Mouse (Mus musculus) erythroblast, embryonic 14.5 days (primary cell): Measurements from ENCODE around the gene Lmbrd1.
"Not testable (repeated sequence)": the region's sequence is repeated elsewhere in the genome, so short reads cannot be mapped to it uniquely, and the experiment has no call there.

Experiments
- GATA1 ChIP-seq: IDR thresholded peaks from 2 replicates; pipeline ENCODE4 v1.6.1; 2012; ENCODE audit warnings: low read length, inconsistent platforms, mixed read lengths
- TAL1 ChIP-seq: IDR thresholded peaks from 3 replicates; pipeline ENCODE4 v1.6.1; 2012; ENCODE audit warnings: low read length, inconsistent platforms, mixed read lengths

DNA sequence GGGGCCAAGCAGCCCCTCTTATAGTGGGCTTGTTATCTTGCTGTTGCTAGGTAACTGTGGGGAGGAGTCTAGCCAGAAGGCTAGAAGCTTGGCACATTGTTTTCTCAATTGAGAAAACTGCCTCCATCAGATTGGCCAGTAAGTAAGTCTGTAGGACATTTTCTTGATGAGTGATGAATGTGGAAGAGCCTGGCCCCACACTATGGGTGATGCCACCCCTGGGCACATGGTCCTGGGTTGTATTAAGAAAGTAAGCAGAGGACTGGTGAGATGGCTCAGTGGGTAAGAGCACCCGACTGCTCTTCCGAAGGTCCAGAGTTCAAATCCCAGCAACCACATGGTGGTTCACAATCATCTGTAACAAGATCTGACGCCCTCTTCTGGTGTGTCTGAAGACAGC, 88.8 kb downstream of the Lmbrd1 start:
- TF ChIP-seq GATA1, TAL1: not testable (repeated sequence)
